Mouse (Mus musculus) CH12.LX (cell line): ENCODE measurements around the gene Gm44965. TPM values are rescaled to one million over a fixed set of nuclear protein-coding genes. Genes with fewer than 3 reads are reported as not detected.

Source experiments
- DNase-seq: peaks from one replicate; pipeline ENCODE4 v3.0.0-alpha.2; 2013; ENCODE audit errors: extremely low read depth
- H3K27ac ChIP-seq: 2 replicates; pipeline ENCODE4 v1.5.1; 2012; ENCODE audit warnings: low read depth, mild to moderate bottlenecking, control low read depth, moderate library complexity; ENCODE audit not compliant: insufficient read depth
- H3K27me3 ChIP-seq: replicated peaks from 2 replicates; pipeline ENCODE3; 2012; ENCODE audit warnings: inconsistent platforms
- H3K36me3 ChIP-seq, 2 experiments: replicated peaks in 1 of 2; 2 replicates each; pipeline versions ENCODE3 to v1.6.1; 2012; ENCODE audit warnings: inconsistent platforms in 1 of 2, low read length in 1 of 2, mild to moderate bottlenecking in 1 of 2, mixed read lengths in 1 of 2, moderate library complexity in 1 of 2; ENCODE audit not compliant: control insufficient read depth in 1 of 2, insufficient read depth in 1 of 2
- H3K4me1 ChIP-seq, 2 experiments: 2 replicates each; pipeline ENCODE4 v1.6.1; 2012; ENCODE audit warnings: inconsistent platforms in 1 of 2, moderate library complexity in 1 of 2; ENCODE audit not compliant: insufficient read depth in 2 of 2, control insufficient read depth in 1 of 2
- H3K4me2 ChIP-seq: 2 replicates; pipeline ENCODE4 v1.6.1; 2012; ENCODE audit warnings: low read depth, mild to moderate bottlenecking, control low read depth; ENCODE audit not compliant: poor library complexity, insufficient read depth, severe bottlenecking
- H3K4me3 ChIP-seq, 3 experiments: fragments of 150-350 bp in 1 of 3; sonication (generic) in 1 of 3; replicated peaks in 1 of 3; 2 replicates each; pipeline versions ENCODE3 to v1.5.1; 2011 to 2012; ENCODE audit warnings: low read depth in 2 of 3, low read length in 2 of 3, mild to moderate bottlenecking in 2 of 3, moderate library complexity in 2 of 3, control low read depth in 1 of 3, improper control_type of control experiment in 1 of 3, inconsistent platforms in 1 of 3, mixed read lengths in 1 of 3; ENCODE audit not compliant: poor library complexity in 1 of 3
- H3K79me2 ChIP-seq: replicated peaks from 2 replicates; pipeline ENCODE4 v1.6.1; 2012; ENCODE audit warnings: mild to moderate bottlenecking, moderate library complexity; ENCODE audit not compliant: control insufficient read depth, poor library complexity, insufficient read depth, severe bottlenecking; ENCODE audit errors: extremely low read depth
- H3K9ac ChIP-seq: 2 replicates; pipeline ENCODE4 v1.6.1; 2012; ENCODE audit warnings: low read depth, mild to moderate bottlenecking, control low read depth, moderate library complexity; ENCODE audit not compliant: insufficient read depth
- H3K9me3 ChIP-seq: replicated peaks from 2 replicates; pipeline ENCODE3; 2012; ENCODE audit warnings: low read length, inconsistent platforms, mixed read lengths
- CHD1 ChIP-seq: IDR thresholded peaks from 2 replicates; pipeline ENCODE4 v1.6.1; 2012; ENCODE audit warnings: low read depth, low read length, improper control_type of control experiment, inconsistent platforms
- CTCF ChIP-seq, 2 experiments: IDR thresholded peaks in 1 of 2; conservative IDR thresholded peaks in 1 of 2; 2 replicates each; pipeline ENCODE4 v1.5.1; 2011 to 2012; ENCODE audit warnings: low read depth in 2 of 2, low read length in 2 of 2, improper control_type of control experiment in 1 of 2, inconsistent platforms in 1 of 2, mild to moderate bottlenecking in 1 of 2, moderate library complexity in 1 of 2
- E2F4 ChIP-seq: IDR thresholded peaks from 2 replicates; pipeline ENCODE4 v1.6.1; 2011; ENCODE audit warnings: low read depth, low read length, improper control_type of control experiment; ENCODE audit not compliant: insufficient replicate concordance
- ELF1 ChIP-seq: IDR thresholded peaks from 2 replicates; pipeline ENCODE4 v1.6.1; 2014; ENCODE audit warnings: low read depth, mild to moderate bottlenecking, inconsistent platforms, low read length, improper control_type of control experiment
- EP300 ChIP-seq: IDR thresholded peaks from 2 replicates; pipeline ENCODE4 v1.6.1; 2011; ENCODE audit warnings: low read length, improper control_type of control experiment
- ETS1 ChIP-seq: conservative IDR thresholded peaks from 2 replicates; pipeline ENCODE4 v1.6.1; 2012; ENCODE audit warnings: low read depth, mild to moderate bottlenecking, inconsistent platforms, low read length, improper control_type of control experiment, moderate library complexity
- GABPA ChIP-seq: IDR thresholded peaks from 2 replicates; pipeline ENCODE4 v1.6.1; 2012; ENCODE audit warnings: low read depth, low read length, improper control_type of control experiment, inconsistent platforms; ENCODE audit not compliant: insufficient replicate concordance
- IRF4 ChIP-seq: IDR thresholded peaks from 2 replicates; pipeline ENCODE4 v1.6.1; 2014; ENCODE audit warnings: low read depth, mild to moderate bottlenecking, inconsistent platforms, low read length, improper control_type of control experiment
- JUN ChIP-seq: IDR thresholded peaks from 2 replicates; pipeline ENCODE4 v1.6.1; 2011; ENCODE audit warnings: low read depth, mild to moderate bottlenecking, low read length, improper control_type of control experiment, moderate library complexity; ENCODE audit not compliant: insufficient read depth
- JUND ChIP-seq: conservative IDR thresholded peaks from 2 replicates; pipeline ENCODE4 v1.6.1; 2011; ENCODE audit warnings: low read depth, low read length, improper control_type of control experiment
- KAT2A ChIP-seq: IDR thresholded peaks from 2 replicates; pipeline ENCODE4 v1.6.1; 2012; ENCODE audit warnings: low read length, improper control_type of control experiment, inconsistent platforms; ENCODE audit not compliant: insufficient replicate concordance
- MAFK ChIP-seq: IDR thresholded peaks from 2 replicates; pipeline ENCODE4 v1.6.1; 2011; ENCODE audit warnings: low read length, improper control_type of control experiment; ENCODE audit not compliant: insufficient replicate concordance
- MAX ChIP-seq: IDR thresholded peaks from 2 replicates; pipeline ENCODE4 v1.6.1; 2011; ENCODE audit warnings: low read length, improper control_type of control experiment
- MAZ ChIP-seq: IDR thresholded peaks from 2 replicates; pipeline ENCODE4 v1.6.1; 2012; ENCODE audit warnings: low read depth, mild to moderate bottlenecking, inconsistent platforms, low read length, improper control_type of control experiment, moderate library complexity
- MXI1 ChIP-seq: IDR thresholded peaks from 2 replicates; pipeline ENCODE4 v1.6.1; 2011; ENCODE audit warnings: mild to moderate bottlenecking, low read depth, low read length, improper control_type of control experiment
- MYC ChIP-seq: IDR thresholded peaks from 2 replicates; pipeline ENCODE4 v1.6.1; 2011; ENCODE audit warnings: low read depth, mild to moderate bottlenecking, improper control_type of control experiment, low read length
- POLR2A ChIP-seq: IDR thresholded peaks from 2 replicates; pipeline ENCODE4 v1.6.1; 2011; ENCODE audit warnings: low read depth, mild to moderate bottlenecking, improper control_type of control experiment, low read length
- POLR2AphosphoS2 ChIP-seq: IDR thresholded peaks from 2 replicates; pipeline ENCODE4 v1.6.1; 2011; ENCODE audit warnings: low read depth, low read length, improper control_type of control experiment
- RAD21 ChIP-seq: IDR thresholded peaks from 2 replicates; pipeline ENCODE4 v1.6.1; 2011; ENCODE audit warnings: low read depth, mild to moderate bottlenecking, low read length, improper control_type of control experiment, moderate library complexity
- SIN3A ChIP-seq: IDR thresholded peaks from 2 replicates; pipeline ENCODE4 v1.6.1; 2012; ENCODE audit warnings: low read length, improper control_type of control experiment, inconsistent platforms
- SMC3 ChIP-seq: IDR thresholded peaks from 2 replicates; pipeline ENCODE4 v1.6.1; 2011; ENCODE audit warnings: low read depth, low read length, improper control_type of control experiment
- UBTF ChIP-seq: IDR thresholded peaks from 2 replicates; pipeline ENCODE4 v1.6.1; 2012; ENCODE audit warnings: low read depth, mild to moderate bottlenecking, inconsistent platforms, low read length, improper control_type of control experiment, moderate library complexity
- USF2 ChIP-seq: conservative IDR thresholded peaks from 2 replicates; pipeline ENCODE4 v1.6.1; 2011; ENCODE audit warnings: low read depth, low read length, improper control_type of control experiment
- ZC3H11A ChIP-seq: IDR thresholded peaks from 2 replicates; pipeline ENCODE4 v1.6.1; 2012; ENCODE audit warnings: low read depth, mild to moderate bottlenecking, inconsistent platforms, low read length, improper control_type of control experiment
- ZKSCAN1 ChIP-seq: IDR thresholded peaks from 2 replicates; pipeline ENCODE4 v1.6.1; 2012; ENCODE audit warnings: low read depth, inconsistent platforms, low read length, improper control_type of control experiment, borderline replicate concordance
- ZNF384 ChIP-seq: IDR thresholded peaks from 2 replicates; pipeline ENCODE4 v1.6.1; 2012; ENCODE audit warnings: low read depth, low read length, improper control_type of control experiment, inconsistent platforms
- dilution Hi-C: fragments of 300-500 bp; cut with MboI; formaldehyde crosslinking; loops from 2 replicates; pipeline ENCODE4 v1.14.3; 2020; ENCODE audit warnings: low sequenced_read_pairs; ENCODE audit not compliant: extremely low pct_unique_long_range_greater_than_20kb, extremely low pct_ligation_motif_present
- in situ Hi-C: fragments of 300-500 bp; cut with MboI; formaldehyde crosslinking; loops from 3 replicates; pipeline ENCODE4 v1.14.3; 2019; ENCODE audit warnings: low sequenced_read_pairs, low pct_ligation_motif_present, low pct_unique_long_range_greater_than_20kb, mixed read lengths
- polyA plus RNA-seq: library from polyadenylated mRNA; unstranded; fragments of >175 nt; gene quantifications from 2 replicates; pipeline ENCODE4 v1.2.1, GENCODE M21; 2012; ENCODE audit warnings: low read depth; ENCODE audit not compliant: insufficient read length
- total RNA-seq, 2 experiments: library from RNA; depleted of rRNA; stranded (reverse); fragments of 300-350 nt in 1 of 2; fragments of >200 nt in 1 of 2; gene quantifications; 2 replicates each; pipeline ENCODE4 v1.2.3; 2012 to 2014

Gm44965 gene
- total and polyA plus RNA-seq, 3 experiments = not detected

DNA sequence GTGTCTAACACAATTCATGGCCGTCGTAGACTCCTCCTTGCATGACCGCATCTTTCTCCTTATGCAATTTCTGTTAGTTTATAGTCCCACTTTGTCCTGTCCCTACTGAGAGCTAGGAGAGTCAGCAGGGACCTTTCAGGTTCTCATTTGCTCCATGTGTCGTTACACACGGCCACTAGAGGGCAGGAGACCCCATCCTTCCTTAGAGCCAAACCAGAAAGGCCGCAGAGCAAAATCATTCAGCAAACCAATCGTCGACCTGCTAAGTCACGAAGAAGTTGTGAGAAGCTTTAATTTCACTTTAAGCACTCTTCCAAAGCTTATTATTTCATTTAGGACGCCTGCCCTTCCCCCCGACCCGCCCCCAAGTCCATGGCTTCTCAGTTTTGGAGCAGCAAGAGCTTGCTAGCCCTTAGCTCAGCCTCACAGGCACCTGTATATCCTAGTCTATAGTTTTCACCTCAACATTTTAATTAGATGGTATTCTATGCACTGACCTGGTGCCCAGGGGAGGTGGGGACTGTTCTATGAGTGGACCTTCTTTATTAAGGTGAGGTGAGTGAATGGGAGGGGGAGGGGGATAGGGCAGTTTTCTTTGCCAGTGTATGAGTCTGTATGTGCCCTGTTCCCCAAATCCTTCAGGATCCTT, 52.0 kb downstream of the Gm44965 start:
- DNase-seq = peak; percentile 89
- Histone ChIP-seq H3K36me3 (peaks cover 20 to 26% of the 10 kb centered on the region in 2 experiments), H3K9me3 (peaks cover 8% of the 10 kb centered on the region), H3K4me2 (peak overlapping the region; percentile 76), H3K79me2 (peaks cover 26% of the 10 kb centered on the region), H3K27me3 (no peaks in the 10 kb centered on the region), H3K4me3 (peak overlapping the region in 2 of 3 experiments; percentile 26 to 33), H3K27ac (peak overlapping the region; percentile 55; the same call in 1 of the 2 replicates), H3K4me1 (peaks cover 17 to 50% of the 10 kb centered on the region in 2 experiments), H3K9ac (peak overlapping the region; percentile 55)
- in situ Hi-C loops = loop anchor here (5.0 to 25.0 kb wide), 5 partner anchors 37 to 468 kb away; partner anchors contain the start of genes Doxl2, Gimap3 and Gimap4
- TF ChIP-seq MAZ (0 out of 2 replicates have a peak, but pooled peaks have one; percentile 17), ZKSCAN1 (no peak), UBTF (no peak), MYC (0 out of 2 replicates have a peak, but pooled peaks have one; percentile 66), MAFK (no peak), POLR2AphosphoS2 (no peak), RAD21 (peak; percentile 96), EP300 (no peak), E2F4 (no peak), JUN (no peak), CHD1 (0 out of 2 replicates have a peak, but pooled peaks have one; percentile 63), ELF1 (peak; percentile 36; the same call in 1 of the 2 replicates), SIN3A (0 out of 2 replicates have a peak, but pooled peaks have one; percentile 31), ETS1 (no peak), IRF4 (no peak), MXI1 (0 out of 2 replicates have a peak, but pooled peaks have one; percentile 22), MAX (peak; percentile 54), GABPA (no peak), KAT2A (no peak), USF2 (no peak), CTCF (conservative IDR thresholded peaks at IDR 0.05 in 1 of 2, IDR thresholded peaks at IDR 0.05 in 1 of 2; ENCODE audit: low read depth in 2 of 2, low read length in 2 of 2) (peak; percentile 71 to 95), ZNF384 (peak; percentile 26; the same call in 1 of the 2 replicates), JUND (no peak; the same call in 1 of the 2 replicates), POLR2A (no peak), ZC3H11A (peak; percentile 75), SMC3 (peak; percentile 94)
- dilution Hi-C loops = loop anchor here (25.0 kb wide), 1 partner anchor 117 kb away; the partner anchor contains the start of gene Gimap3
